Mouse (Mus musculus) left cerebral cortex, postnatal 4 days (tissue): ENCODE results near the gene Unc13c. TPM values are rescaled to one million over a fixed set of nuclear protein-coding genes. Genes with fewer than 3 reads are reported as not detected.

Experiments
- DNase-seq: peaks from one replicate; pipeline ENCODE4 v3.0.0-alpha.2; 2022
- intact Hi-C: fragments of 180-260 bp; cut with DNase I; formaldehyde crosslinking; loops from one replicate; pipeline ENCODE4 v1.15.1; 2025
- total RNA-seq, 2 experiments: library from RNA; stranded (reverse); gene quantifications; 2 replicates each; pipeline ENCODE4 v1.2.3; 2021

The Unc13c gene
- total RNA-seq, 2 experiments from 2014 or later, result 14.4 to 16.8 TPM

DNA sequence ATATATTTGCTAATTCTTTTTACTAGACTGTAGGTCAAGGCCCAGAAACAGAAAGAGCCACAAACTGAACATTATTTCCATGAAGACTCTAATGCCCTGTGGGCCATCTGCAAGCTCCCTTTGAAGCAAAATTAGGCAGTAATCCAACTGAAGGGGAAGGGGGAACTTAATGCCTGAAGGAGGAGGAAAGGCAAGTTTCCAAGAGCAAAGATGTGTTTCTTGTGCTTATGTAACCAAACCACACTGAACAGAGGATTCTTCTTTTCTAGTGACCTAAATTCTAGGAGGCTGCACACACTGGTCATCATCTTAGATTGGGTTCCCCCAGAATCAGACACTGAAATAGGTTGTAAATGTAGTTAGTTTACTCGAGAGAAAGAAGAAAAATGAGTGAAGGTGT lies 85.6 kb downstream of the Unc13c start:
- DNase-seq, result peak; percentile 13
- intact Hi-C loops, result no loop called here

DNA sequence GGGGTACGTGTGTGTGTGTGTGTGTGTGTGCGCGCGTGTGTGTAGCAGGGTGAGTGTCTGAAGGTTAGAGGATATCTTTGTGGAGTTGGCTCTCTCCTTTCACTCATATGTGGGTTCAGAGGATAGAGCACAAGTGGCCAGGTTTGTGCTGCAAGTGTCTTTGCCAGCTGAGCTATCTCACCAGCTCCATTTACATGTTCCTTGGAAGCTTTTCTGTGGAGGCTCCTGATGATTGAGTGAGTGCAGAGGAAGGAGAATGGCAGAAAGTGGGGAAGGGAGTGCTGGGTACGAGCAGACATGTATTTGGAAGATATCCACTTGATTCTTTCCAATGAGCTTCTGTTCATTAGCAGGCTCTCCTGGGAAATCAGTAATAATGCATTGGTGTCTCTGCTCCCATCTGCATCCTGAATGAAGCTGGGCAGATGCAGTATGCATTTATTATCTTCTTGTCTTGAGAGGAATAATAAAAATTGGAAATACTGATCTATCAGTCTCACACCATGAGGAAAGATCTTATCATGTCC lies 86.3 kb downstream of the Unc13c start:
- intact Hi-C loops, result no loop called here
- peak; percentile 6 for DNase-seq

DNA sequence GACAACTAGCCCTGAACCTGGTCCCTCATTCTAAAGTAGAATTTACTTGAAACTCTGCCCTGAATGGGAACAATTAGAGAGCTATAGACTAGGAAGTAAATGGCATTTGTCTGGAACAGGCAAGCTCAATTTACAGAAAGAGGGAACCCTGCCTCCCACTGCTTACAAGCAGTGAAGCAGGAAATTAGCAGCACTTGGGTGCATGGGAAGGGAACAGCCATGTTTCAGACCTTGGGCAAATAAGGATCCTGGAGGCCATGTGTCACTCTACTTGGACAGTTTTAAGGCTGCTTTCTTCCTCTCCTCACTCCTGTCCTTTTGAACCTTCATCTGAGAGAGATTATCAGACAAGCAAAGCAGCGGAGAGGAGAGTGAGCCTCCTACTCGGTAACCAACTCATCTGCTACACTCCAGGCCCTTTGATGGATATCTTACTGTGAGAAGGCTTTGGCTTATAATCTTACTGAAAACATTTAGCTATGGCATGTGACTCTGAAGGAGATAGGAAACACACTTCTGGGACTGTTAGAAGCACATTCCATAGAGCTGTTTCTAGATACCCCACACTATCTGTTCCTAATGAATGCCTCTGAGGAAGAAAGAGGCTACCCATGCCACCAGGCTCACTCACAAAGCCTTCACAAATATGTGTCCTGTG lies 101.2 kb downstream of the Unc13c start:
- intact Hi-C loops, result no loop called here
- no peak for DNase-seq

DNA sequence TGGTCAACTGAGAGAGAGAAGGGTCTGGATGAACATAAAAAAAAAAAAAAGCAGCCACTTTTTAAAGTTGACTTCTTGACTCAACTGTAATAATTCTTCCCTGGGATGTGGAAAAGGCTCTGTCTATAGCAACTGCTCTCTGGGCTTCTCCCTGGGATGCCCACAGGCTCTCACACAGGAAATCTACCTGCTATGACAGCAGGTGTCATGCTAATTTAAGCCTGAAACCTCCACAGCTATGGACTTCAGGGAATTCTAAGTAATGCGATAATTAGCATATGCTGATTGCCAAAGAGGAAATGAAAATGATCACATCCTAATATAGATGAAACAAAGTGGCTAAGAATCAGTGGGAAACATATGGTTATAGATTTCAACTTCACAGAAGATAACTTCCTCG lies 102.1 kb downstream of the Unc13c start:
- intact Hi-C loops, result no loop called here
- DNase-seq, result no peak

DNA sequence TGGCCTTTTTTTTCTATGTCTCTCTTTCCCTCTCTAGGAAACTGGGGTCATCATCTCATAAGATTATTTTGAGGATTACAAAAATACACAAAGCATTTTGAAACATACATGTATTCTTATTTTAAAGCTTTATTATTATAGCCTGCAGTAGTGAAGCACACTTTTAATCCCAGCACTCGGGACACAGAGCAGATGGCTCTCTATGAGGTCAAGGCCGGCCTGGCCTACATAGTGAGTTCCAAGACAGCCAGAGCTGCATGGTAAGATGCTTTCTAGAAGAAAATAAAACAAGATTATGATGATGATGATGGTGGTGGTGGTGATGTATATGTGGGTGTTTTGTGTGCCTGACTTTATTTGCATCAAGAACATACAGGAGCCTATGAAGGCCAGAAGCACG lies 109.3 kb downstream of the Unc13c start:
- intact Hi-C loops, result no loop called here
- no peak for DNase-seq

DNA sequence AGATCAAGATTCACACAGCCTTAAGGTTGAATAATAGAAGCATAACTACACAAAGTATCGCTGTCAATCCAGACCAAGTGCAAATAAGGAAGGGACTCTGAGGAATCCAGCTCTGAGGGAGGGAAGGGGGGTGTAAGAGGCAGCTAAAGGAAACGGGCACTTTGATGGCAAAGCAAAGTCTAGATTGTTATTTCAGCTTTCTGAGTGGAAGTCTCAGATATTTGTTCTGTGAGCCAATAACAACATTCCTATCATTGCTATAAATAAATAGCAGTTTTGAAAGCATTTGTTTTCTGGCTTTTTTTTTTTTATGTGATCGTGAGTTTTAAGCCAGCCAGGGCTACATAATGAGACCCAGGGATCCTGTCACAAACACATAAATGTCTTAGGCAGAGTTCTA lies 114.5 kb downstream of the Unc13c start:
- no peak for DNase-seq
- intact Hi-C loops, result no loop called here

DNA sequence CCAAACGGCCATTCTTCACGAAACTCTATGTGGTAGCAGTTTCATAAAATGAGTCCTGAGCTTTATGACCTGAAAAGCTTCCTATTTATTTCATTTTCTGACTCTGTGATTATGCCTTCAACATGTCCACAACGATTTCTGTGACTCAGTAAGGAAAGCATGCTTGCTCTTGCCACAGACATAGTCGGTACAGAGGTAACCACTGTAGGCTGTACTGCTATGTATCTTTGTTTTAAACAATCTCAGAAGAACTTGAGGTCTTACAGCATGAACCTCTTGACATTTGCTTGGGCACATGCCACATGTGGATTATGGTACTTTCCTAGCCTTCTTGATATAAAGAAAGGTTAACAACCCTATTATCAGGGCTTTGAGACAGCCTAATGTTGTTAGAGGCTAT lies 162.1 kb downstream of the Unc13c start:
- DNase-seq, result no peak
- intact Hi-C loops, result no loop called here

DNA sequence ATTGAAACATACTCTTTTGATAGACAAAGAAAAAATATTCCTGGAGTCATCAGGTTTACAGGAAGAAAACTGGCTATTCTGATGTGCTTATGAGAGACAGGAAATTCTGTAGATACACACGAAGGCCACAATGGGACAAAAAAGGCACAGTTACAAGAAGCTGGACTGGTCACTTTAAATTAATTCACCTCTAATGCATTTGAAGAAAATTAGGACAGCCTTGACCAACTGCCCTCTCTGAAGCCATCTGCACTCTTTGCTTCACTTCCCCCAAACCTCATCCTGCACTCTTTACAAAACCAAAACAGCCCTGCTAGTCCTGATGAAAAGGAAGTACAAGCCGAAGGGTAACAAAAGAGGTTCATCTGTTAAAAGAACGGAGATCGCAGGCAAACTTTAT lies 194.2 kb downstream of the Unc13c start:
- intact Hi-C loops, result no loop called here
- DNase-seq, result no peak

DNA sequence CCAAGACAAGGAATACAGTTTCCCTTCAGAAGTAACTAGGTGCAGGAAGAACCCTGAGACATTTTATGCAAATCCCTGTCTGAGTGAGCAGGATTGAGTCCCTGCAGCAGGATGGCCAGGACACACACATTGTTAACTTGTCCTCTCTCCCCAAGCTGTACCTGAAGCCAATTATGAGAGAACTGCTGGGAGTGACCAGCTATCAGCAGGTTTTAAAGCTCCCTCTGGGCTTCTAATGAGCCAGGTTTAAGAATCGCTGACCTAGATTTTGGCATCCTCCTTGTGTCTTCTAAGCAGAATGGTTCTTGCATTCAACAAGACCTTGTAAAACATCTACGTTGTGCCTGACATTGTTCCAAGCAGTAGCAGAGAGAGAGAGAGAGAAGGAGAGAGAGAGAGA lies 213.6 kb downstream of the Unc13c start:
- intact Hi-C loops, result no loop called here
- no peak for DNase-seq

DNA sequence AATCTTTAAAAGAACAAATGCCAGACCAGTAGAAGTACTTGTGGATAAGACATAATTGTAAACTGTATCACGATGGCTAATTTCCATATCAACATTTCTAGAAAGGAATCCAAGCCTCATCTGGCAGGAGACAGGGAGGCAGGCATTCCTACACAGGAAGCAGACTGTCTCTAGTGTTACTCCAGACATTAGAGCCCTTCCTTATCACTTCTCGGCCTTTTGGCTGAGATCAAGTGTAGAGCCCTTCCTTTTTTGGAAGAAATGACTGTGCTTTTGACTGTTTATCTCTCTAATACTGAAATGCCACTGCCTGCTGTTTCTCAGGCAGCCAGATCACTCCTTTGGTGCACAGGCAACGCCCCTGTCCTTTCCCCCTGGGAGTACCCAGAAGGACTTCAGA lies 215.3 kb downstream of the Unc13c start:
- intact Hi-C loops, result no loop called here
- DNase-seq, result no peak

DNA sequence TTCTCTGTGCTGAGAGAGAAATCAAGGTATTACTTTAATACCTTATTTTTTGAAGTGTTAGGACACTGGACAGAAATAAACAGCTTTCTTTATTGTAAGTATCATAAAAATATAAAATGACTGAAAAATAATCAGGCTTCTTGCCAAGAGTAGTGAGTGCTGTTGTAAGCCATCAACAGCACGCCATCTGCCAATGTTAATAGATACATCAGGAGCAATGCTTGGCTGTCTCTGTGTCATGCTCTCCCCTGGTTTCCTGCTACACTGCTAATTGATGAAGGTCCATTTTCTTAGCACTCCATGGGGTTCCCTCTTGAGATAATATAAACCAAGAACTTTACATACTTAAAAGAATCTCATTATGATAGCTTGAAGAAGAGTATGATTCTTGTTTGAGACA lies 217.4 kb downstream of the Unc13c start:
- intact Hi-C loops, result no loop called here
- DNase-seq, result peak; percentile 17

DNA sequence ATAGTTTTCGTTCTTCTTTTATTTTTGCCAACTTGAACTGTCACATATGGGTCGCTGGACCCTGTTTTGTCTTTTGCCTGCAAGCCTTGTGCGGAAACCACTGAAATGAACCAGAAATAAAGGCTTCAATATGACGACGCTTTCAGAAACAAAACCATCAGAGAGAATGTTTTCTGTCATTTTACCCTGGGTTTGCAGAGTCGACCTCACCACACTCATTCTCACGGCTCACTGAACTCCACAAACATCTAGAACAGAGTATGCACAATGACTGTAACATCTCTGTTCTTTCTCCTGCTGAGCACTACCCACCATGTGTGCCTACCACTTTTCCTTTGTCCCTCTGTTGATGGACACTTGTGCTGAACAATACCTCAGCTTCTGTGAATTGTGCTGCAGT lies 234.3 kb downstream of the Unc13c start:
- intact Hi-C loops, result no loop called here

DNA sequence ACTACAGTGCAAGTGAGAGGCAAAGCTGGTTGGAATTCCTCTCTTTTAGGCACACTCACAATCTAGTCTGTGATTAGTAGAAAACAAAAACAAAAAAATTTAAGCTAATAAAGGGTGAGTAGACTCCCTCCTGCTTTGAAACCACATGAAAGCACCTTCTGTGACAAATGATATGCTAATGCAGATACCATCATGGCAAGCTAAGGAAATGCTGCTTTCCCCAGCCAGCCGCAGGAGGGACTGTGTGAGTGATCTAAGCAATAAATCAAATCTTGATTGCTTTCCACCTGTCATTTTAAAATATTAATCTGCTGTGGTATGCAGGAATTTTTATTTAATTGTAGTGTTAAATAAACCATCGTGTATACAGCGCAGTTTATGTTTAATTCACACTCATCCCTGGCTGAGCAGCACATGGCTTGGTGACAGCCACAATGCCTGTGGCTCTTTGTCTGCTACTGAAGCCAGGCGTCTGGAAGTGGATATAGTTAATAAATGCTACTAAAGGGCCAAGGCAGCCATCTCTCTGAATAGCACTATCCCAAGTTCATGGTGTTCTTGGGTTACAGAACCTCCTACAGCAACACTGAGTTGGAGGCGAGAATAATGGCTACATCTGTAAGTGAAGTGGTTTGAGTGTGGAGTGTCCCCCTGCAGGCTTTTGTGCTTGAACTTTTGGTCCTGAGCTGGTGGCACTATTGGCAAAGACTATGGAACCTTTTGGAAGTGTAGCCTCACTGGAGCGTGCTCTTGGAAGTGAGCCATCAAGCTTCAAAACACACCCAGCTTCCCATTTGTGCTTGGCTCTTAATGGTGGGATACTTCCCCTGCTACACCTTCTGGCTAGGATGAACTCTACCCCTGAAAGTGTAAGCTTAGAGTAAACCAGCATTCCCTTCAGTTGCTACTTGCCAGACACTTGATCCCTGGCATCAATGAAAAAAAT lies 242.8 kb downstream of the Unc13c start:
- DNase-seq, result peak; percentile 6
- intact Hi-C loops, result no loop called here

More for the DNA sequence above, 234.3 kb downstream of the Unc13c start:
- no peak for DNase-seq

DNA sequence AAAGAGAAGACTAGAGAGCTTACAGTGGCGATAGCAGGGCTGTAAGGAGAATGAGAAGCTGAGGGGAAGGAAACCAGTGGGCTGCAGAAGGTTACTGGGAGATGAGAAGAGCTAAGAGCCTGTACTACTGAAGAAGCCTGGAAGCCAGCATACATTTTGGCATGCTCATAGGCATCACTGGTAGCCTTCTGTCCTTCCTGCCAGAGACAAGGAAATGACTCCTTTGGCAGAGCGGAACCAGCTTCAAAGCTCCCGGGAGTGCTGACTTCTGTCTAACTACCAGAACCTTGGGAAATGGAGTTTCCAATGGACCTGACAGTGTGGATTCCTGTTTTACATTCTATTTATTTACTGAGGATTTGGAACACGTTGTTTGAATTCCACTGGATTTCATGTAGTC lies 244.0 kb downstream of the Unc13c start:
- intact Hi-C loops, result no loop called here
- no peak for DNase-seq

DNA sequence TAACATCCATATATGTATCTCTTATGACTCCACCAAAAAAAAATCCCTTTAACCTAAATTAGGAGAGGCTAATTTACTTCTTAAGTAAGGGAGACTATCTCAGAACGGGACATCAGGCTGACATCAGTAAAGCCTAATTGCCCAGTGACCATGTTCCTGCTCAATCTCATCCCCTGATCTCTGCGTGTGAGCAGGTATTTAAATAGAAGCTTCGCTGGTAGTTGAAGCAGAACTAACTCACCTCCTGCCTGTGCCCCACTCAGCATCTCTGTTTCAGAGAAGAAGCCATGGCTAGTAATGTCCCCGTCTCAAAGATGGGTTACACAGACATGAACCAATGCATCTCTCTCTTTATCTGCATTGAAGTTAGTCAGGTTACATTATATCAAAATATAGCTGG lies 255.3 kb downstream of the Unc13c start:
- intact Hi-C loops, result no loop called here
- DNase-seq, result no peak

DNA sequence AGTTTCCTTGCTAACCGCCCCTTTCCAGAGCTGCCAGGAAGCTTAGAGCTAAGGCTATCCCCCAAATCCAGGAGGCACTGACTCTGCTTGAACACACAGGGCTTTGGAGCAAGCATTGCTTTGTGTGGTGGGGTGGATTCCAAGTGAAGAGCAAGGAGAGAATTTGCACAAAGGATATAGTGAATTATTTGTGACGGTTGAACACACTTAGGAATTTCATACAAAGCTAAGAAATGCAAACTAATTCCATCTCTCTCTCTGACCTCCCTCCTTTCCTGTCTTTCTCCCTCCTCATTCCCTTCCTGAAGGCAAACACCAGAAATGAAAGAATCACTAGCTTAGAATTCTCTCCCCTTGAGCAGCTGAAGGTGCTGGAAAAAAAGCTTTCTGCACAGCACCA lies 271.7 kb downstream of the Unc13c start:
- intact Hi-C loops, result no loop called here

DNA sequence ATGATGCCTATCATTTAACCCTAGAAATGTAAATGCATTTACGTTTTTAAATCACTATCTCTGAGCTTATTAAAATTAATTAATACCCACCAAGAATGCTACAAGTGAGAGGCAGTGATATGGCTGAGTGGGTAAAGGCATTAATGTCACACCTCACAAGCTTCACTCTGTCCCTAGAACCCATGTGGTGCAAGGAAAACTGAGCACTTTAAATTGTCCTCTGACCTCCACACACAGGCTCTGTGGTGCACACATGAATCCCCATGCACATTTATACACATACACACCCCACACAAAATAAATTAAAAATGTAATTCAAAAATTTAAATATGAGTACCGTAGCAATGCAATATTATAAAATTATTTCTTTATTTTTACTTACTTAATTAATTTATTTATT lies 287.2 kb downstream of the Unc13c start:
- no peak for DNase-seq
- intact Hi-C loops, result no loop called here

More for the DNA sequence above, 271.7 kb downstream of the Unc13c start:
- no peak for DNase-seq

DNA sequence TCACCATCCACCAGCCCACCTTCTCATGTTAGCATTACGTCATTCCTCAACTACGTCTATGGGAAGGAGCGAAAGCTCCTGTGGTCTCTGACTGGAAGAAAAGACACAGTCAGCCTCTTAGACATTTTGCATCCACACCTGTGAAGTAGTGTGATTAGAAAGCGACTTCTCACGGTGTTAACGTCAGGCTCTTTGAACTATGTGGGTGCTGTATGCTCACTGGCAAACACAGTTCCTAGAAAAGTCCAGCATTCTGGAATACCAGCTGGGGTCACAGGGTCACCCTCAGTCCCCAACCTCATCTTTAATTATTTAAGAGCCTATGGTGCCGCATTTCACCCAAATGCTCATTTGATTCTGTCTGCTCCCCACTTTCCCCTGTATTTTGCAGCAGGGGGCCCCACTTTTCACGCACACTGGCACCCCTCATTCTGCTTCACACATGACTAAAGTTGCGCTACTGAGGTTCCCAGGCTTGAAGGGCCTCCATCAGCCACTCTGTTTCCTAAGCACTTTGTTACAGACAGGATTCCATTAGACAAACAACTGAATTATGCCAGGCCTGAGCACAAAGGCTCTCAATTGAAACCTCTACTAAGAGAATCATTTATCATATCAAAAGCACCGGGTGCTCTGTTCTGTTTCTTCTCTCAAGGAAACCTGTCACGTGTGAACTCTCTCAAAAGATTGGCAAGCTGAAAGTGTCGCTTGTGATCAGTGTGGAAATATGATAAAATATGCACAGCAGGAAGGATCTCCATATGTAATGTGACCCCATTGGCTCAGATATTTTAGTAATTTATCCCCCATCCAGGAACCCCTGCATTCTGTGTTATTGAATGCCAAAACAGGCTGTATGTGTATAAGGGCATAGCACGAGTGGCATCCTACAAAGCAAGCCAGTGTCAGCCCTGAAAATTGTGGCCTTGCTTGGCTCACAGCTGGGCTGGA lies 287.9 kb downstream of the Unc13c start:
- DNase-seq, result no peak
- intact Hi-C loops, result no loop called here

DNA sequence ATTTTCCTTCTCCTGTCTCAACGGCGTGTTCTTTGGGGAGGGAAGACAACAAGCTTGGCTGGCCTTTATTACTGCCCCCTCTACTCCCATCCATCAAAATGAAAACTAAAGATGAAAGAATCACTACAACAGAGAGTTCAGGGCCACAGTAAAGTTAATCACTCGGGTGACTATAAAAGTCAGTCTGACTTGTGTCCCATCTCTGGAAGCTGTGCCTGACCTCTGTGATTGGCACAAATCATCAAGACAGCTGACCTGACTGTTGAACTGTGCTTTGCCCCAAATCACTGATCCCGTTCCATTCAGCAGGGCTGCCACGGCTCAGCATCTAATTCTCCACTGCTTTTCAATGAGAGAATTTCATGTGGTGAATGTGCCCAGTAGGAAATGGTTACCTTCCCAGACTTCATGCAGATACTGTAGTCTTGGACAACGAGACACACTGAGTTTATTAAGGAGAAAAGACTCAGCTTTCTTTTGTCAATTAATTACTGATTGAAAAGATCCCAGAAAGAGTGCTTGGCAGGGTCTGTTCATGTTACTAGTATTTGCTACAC lies 297.0 kb downstream of the Unc13c start:
- no peak for DNase-seq
- intact Hi-C loops, result no loop called here

DNA sequence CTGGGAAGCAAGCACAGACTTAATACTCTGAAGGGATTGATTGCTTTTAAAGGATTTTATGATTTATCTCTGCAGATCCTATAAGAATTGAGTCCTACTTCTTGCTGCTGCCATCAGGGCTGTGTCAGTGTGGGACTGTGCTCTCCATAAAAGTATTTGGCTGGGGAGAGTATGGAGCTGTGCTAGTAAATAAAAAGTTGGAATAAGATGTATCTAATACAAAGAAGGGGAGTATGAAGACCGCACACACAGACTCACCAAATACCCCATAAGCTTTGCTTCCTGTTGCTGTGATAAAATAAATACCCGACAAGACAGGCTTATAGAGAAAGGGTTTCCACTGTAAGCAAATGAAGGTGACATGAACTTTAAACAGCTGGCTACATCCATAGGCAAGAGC lies 298.7 kb downstream of the Unc13c start:
- no peak for DNase-seq
- intact Hi-C loops, result no loop called here

DNA sequence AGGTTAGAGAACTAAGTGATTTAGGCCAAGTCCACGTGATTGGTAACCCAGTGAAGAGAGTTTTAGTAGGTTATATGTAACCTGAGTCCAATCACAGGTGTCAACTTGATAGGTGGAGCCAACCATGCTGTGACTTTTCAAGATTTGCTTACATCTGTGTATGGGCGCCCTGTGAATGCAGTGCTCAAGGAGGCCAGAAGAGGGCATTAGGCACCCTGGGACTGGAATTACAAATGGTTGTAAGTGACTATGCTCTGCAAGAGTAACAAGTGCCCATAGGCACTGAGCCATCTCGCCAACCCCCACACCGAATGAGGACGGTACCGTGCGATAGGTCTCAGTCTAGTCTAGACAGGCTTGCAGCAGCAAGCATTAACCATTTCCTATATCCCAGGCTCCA lies 305.9 kb downstream of the Unc13c start:
- intact Hi-C loops, result no loop called here
- no peak for DNase-seq
